Mouse (Mus musculus) monocyte, adult 2 months (primary cell): Measurements from ENCODE around the gene Lmf1.

Experiments
- DNase-seq, 2 experiments: peaks; one replicate each; pipeline ENCODE4 v3.0.0; 2022; ENCODE audit warnings: low spot score in 2 of 2, low read depth in 1 of 2

The Lmf1 gene

DNA sequence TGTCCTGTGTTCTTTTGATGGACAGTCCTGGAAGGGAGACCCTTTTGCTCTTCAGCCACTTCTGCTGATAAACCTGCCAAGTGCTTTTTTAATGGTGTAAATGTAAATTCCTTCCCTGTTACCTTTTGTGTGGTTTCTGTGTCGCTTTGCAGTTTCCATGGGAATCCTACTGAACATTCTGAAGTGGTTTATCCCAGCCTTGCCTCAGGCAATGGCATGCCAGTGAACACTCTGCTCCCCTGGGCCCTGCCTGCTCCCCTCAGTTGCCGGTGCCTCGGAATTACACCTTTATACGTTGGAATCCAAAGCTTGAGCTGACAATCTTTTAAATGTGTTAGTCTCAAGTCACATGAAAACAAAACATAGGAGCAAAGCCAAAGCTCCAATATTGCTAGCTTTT lies 62.1 kb downstream of the Lmf1 start:
- no peak for DNase-seq

DNA sequence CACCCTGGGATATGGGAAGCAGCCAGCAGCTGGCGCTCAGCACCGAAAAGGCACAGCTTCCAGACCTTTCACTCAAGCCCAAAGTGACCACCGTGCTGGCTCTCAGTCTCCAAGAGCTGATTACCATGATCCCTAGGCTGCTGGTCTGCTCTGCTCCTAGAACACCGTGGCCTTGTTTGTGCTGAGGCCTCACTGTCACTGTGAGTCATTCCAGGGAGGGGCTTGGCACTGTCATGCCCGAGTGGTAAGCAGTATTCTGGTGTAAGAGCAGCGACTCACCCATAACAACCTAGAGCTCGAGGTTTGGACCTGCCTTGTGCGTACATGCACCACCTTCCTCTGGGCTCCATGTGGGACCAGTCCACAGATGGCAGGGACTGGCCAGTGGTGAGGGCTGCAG lies 63.1 kb downstream of the Lmf1 start:
- no peak for DNase-seq

DNA sequence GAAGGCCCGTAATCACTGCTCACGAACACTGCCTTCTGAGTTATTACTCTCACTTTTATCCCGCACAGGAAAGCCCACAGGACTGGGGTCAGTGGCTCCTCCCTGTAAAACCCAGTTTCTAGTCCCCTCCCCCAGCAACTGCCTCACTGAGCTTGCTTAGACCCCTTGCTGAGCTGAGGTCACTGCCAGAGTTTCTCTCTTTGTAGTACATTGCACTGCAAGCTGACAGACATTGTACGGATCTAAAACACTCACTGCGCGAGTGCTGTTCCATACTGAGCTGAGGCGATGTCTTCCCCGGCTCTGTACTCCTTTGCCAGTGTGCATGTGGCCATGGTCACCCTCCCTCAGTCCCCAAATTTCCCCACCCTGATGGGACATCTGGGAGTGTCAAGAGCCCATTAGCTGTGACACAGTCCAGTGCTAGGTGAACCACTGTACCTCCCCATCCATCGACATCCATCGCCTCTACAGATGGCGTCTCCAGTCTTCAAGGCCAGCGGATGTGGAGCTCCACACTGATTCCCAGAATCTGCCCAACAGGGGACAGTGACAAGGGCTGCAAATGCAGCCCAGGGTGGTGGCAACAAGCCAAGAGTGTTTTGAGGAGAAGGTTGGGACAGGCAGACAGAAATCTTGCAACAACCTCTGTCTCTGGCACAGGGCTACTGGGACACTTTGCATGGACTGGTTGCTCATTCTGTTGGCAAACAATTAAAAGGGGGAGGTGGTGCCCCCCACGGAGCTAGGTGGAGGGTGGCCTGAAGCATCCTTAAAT lies 64.8 kb downstream of the Lmf1 start:
- DNase-seq, result no peak

- DNase-seq, result no peak
Measured at GRCm38 (mm10) chr17:25644761-25645160, 65.9 kb downstream of the Lmf1 start.

DNA sequence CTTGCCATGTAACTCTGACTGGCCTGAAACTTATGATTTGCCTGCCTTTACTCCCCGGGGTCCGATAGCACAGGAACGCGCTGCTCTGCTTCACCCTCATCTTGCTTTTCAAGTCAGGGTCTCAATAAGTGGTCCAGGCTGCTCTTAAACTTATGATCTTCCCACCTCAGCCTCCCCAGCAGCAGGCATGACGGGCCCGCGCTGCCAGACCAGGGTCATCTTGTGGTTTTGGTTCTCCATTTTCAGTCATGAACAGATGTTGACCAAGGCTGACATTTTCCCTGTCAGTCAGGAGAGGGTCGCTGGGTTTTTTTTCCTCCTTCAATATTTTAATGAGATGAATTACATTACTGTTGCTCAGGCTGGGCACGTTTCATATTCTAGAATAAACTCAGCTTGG lies 66.8 kb downstream of the Lmf1 start:
- DNase-seq, result no peak

- DNase-seq, result no peak
Measured at GRCm38 (mm10) chr17:25647901-25648300, 69.0 kb downstream of the Lmf1 start.

- no peak for DNase-seq
Measured at GRCm38 (mm10) chr17:25648678-25649216, 69.9 kb downstream of the Lmf1 start.

DNA sequence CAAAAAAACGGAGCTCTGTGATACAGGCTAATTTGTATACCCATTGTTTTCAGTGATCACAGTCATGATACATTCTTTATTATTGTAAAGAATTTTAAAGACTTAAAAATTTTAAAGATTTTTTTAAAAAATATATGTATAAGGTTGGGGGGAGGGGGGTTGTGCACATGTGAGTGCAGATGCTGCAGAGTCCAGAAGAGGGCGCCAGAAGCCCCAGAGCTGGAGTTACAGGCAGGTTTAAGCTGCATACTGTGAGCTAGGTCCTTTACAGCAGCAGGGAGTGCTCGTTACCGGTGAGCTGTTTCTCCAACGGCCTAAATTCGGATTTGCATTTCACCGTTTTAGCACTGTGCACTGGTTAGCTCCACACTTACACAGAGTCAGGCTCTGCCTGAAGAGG lies 71.8 kb downstream of the Lmf1 start:
- no peak for DNase-seq

GRCm38 (mm10) chr17:25652272-25652671 lies 73.4 kb downstream of the Lmf1 start:
- DNase-seq, result no peak

- no peak for DNase-seq
Measured at GRCm38 (mm10) chr17:25656142-25656825, 77.4 kb downstream of the Lmf1 start.

GRCm38 (mm10) chr17:25656826-25657189 lies 77.9 kb downstream of the Lmf1 start:
- DNase-seq, result no peak

GRCm38 (mm10) chr17:25663213-25663835 lies 84.4 kb downstream of the Lmf1 start:
- no peak for DNase-seq

GRCm38 (mm10) chr17:25665485-25665884 lies 86.6 kb downstream of the Lmf1 start:
- DNase-seq, result no peak

- no peak for DNase-seq
Measured at GRCm38 (mm10) chr17:25665891-25666290, 87.0 kb downstream of the Lmf1 start.

- DNase-seq, result no peak
Measured at GRCm38 (mm10) chr17:25668481-25669055, 89.7 kb downstream of the Lmf1 start.

DNA sequence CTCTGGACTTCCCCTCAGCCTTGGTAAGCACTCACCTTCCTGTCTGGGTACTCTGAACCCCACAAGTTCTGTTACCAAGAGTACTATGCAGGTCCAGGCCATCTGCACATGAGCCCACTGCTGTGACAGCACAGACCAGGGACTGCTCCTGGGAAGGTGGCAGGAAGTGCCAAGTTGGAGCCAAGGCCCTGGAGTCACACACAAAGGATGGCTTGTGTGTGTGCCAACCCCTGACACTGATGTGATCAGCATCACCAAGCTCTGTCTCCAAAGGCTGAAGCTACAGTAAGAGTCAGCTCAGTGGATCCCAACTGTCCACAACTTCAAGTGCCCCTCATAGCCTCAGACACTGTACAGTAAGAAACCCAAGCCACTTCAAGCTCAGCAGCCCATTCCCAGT lies 94.1 kb downstream of the Lmf1 start:
- no peak for DNase-seq

GRCm38 (mm10) chr17:25677969-25678368 lies 99.1 kb downstream of the Lmf1 start:
- no peak for DNase-seq

GRCm38 (mm10) chr17:25679818-25680217 lies 100.9 kb downstream of the Lmf1 start:
- DNase-seq, result no peak

DNA sequence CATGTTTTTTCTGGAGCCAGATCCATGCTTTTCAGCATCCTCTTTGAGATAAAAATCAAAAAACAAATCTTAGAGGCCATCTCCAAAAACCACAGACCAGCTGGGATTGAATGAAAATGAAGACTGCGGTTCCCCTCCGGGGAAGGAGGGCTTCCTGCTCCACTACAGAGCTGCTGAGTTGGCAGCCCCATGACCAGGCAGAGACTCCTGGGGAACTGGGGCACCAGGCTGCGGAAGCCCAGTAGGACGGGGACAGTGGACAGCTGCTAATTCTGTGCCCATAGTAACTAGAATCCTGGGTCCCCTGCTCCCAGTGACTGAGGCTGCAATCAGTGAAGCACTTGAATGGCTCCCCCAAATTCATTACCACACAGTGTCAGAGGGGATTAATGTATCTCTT lies 102.8 kb downstream of the Lmf1 start:
- DNase-seq, result no peak

DNA sequence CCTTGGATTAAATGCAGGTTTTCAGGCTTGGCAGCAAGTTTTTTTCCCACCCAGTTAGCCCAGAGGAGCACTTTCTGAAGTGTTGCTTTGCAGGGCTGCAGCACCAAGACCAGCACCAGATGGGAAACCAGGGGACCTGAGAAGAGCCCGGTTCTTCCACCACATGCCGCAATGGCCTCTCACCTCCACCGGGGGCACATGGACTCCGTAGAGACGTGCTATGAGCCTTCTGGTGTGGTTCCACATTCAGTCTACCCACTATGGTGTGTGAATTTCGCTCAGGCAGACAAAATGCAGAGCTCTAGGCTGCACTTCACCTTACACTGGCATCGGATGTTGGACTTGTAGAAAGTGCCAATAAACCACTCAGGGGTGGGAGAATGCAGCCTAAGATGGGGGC lies 107.4 kb downstream of the Lmf1 start:
- DNase-seq, result no peak

DNA sequence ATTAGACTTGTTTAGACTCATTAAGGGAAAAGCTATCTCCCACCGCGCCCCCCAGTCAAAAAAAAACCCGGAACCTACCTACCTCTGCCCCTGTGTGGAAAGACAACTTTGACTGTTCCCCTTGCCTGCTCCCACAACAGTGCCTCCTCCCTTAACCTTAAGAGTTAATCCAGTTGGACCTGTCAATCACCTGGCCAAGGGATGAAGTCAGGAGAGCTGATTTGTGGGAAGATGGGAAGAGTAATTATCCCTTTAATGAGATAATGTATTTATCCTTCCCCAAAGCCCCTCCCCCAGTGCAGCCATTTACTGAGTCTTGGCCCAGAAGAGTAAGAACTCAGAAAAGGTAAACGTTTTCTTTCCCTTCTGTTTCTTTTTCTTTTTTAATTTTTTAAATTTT lies 110.0 kb downstream of the Lmf1 start:
- DNase-seq, result no peak

DNA sequence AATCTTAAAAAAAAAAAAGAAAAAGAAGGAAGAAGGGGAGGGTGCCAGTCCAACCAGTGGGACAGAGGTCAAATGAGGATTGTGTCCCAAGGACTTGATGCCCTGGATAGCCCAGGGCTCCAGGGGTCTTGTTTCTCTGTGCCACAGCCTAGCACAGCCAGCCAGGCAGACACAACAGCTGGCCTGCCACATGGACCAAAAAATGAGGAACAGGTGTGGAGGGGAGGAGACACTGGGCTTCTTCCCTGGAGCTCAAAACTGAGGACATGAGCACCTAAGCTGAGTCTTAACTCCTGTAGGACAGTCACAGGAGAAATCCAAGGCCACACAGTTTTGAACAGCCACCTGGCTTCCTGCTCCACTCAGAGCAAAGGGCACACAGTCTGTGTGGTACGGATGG lies 117.4 kb downstream of the Lmf1 start:
- DNase-seq, result no peak
